Mouse (Mus musculus) skeletal muscle tissue, adult 2 months (tissue): ENCODE results near the gene Olfr692.
A peak's percentile ranks its signal among the peaks of the same experiment; 100 is the strongest.
"Not testable (repeated sequence)": the region's sequence is repeated elsewhere in the genome, so short reads cannot be mapped to it uniquely, and the experiment has no call there.

ENCODE experiments used
- DNase-seq: peaks from one replicate; pipeline ENCODE4 v3.0.0-alpha.2; 2012; ENCODE audit warnings: low read depth, low spot score

Olfr692 gene

GRCm38 (mm10) chr7:105367930-105368329 lies at the start of gene Olfr692:
Gene Olfr692 (plus strand): TSS chr7:105368230.
- no peak for DNase-seq

- DNase-seq = no peak
These were observed 42.7 kb upstream of the Olfr692 start for GRCm38 (mm10) chr7:105325302-105325701.

GRCm38 (mm10) chr7:105334004-105334403 lies 34.0 kb upstream of the Olfr692 start, which contains the start of gene Olfr690:
Gene Olfr690 (minus strand): TSS chr7:105334104.
- no peak for DNase-seq

GRCm38 (mm10) chr7:105342170-105342569 lies 25.9 kb upstream of the Olfr692 start, which contains the start of gene Olfr691:
Gene Olfr691 (minus strand): TSS chr7:105342270.
- no peak for DNase-seq

GRCm38 (mm10) chr7:105342752-105343151 lies 25.3 kb upstream of the Olfr692 start:
- DNase-seq = no peak

- not testable (repeated sequence) for DNase-seq
These were observed 12.0 kb upstream of the Olfr692 start for GRCm38 (mm10) chr7:105356064-105356463.

GRCm38 (mm10) chr7:105356487-105356886 lies 11.5 kb upstream of the Olfr692 start:
- not testable (repeated sequence) for DNase-seq

GRCm38 (mm10) chr7:105361713-105362112 lies 6.3 kb upstream of the Olfr692 start:
- DNase-seq = no peak

- DNase-seq = no peak
These were observed 762 bp upstream of the Olfr692 start for GRCm38 (mm10) chr7:105367268-105367667.

GRCm38 (mm10) chr7:105368521-105368920 lies 491 bp downstream of the Olfr692 start:
- no peak for DNase-seq

- DNase-seq = no peak
These were observed 4.9 kb downstream of the Olfr692 start for GRCm38 (mm10) chr7:105372912-105373311.

GRCm38 (mm10) chr7:105373509-105373908 lies 5.5 kb downstream of the Olfr692 start:
- no peak for DNase-seq

- no peak for DNase-seq
These were observed 5.9 kb downstream of the Olfr692 start for GRCm38 (mm10) chr7:105373976-105374375.

- DNase-seq = no peak
These were observed 6.8 kb downstream of the Olfr692 start, which contains the start of gene Gm5901 for GRCm38 (mm10) chr7:105374866-105375265. Gene Gm5901 (plus strand): TSS chr7:105375038.

GRCm38 (mm10) chr7:105380329-105380728 lies 12.3 kb downstream of the Olfr692 start:
- DNase-seq = no peak

- DNase-seq = no peak
These were observed 19.7 kb downstream of the Olfr692 start for GRCm38 (mm10) chr7:105387696-105388095.

GRCm38 (mm10) chr7:105390236-105390635 lies 22.2 kb downstream of the Olfr692 start:
- DNase-seq = no peak

- DNase-seq = no peak
These were observed 26.6 kb downstream of the Olfr692 start for GRCm38 (mm10) chr7:105394606-105395005.

- DNase-seq = no peak
These were observed 27.2 kb downstream of the Olfr692 start for GRCm38 (mm10) chr7:105395131-105395820.

- no peak for DNase-seq
These were observed 28.1 kb downstream of the Olfr692 start for GRCm38 (mm10) chr7:105396126-105396525.

- DNase-seq = no peak
These were observed 31.3 kb downstream of the Olfr692 start for GRCm38 (mm10) chr7:105399058-105399934.

- DNase-seq = peak; percentile 99
These were observed 32.0 kb downstream of the Olfr692 start, which contains the start of gene Fam160a2 for GRCm38 (mm10) chr7:105399935-105400624. Gene Fam160a2 (minus strand): TSS chr7:105400054.
